Mouse (Mus musculus) spleen, adult 18-20 months (tissue): ENCODE measurements around the gene Pald1.

Experiments
- DNase-seq, 2 experiments: peaks; one replicate each; pipeline ENCODE4 v3.0.0; 2022; ENCODE audit warnings: mixed read lengths in 2 of 2

The Pald1 gene

DNA sequence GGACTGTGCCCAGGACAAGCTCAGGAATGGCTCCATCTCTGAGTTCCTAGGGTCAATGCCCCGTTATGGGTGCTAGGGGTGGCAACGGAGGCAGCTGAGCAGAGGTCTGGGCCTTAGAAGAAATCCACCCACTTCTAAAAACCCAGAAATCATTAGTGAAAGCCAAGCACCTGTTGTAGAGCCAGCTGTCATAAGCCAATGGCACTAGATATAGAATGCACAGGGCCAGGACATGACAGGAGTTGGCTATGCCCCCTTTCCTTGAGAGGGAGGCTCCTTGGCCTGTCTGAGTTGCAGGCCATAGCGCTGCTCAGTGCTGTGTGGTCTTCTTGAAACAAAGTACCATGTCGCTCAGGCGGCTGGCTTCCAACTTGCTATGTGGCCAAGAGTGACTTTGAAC lies 17.1 kb upstream of the Pald1 start:
- no peak for DNase-seq

DNA sequence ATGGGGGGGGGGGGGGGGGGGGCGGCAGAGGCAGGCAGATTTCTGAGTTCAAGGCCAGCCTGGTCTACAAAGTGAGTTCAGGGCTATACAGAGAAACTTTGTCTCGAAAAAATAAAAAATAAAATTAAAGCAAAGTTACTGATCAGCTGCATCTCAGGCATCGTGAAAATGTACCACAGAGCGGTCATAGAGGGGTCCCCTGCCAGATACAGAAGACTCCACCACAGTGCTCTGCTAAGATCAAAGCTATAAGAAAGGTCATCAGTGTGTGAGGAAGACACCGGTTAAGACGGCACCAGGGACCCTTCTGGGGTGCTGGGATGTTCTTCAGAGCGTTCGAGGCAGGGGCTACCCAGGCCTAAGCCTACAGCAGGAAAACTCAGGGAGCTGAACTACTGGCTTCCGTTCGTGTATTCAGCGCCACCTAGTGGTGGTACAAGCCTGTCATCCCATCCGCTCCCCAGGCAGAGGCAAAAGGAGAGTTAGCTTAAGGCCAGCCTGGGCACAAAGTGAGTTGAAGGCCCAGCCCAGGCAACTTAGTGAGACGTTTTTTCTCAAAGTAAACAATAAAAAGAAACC lies 15.9 kb upstream of the Pald1 start:
- DNase-seq = peak in 1 of 2 experiments; percentile 48

DNA sequence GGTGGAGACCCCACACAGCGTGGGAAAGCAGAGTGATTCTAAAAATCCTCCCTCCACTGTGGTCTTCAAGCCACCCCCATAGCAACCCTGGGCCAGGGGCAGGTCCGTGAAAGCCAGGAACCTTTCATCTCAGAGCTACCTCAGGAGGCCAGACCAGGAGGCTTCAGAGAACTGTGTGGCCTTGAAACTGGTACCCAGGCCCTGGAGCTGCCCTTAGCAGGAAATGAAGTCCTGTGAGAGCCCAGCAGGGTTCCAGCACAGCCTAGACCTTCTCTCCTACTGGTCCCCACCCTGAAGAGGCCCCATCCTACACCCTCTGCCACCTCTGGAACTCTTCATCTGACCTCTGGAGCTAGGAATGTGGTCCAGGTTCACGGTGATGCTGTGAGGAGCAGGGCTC lies 14.8 kb upstream of the Pald1 start:
- DNase-seq = no peak

DNA sequence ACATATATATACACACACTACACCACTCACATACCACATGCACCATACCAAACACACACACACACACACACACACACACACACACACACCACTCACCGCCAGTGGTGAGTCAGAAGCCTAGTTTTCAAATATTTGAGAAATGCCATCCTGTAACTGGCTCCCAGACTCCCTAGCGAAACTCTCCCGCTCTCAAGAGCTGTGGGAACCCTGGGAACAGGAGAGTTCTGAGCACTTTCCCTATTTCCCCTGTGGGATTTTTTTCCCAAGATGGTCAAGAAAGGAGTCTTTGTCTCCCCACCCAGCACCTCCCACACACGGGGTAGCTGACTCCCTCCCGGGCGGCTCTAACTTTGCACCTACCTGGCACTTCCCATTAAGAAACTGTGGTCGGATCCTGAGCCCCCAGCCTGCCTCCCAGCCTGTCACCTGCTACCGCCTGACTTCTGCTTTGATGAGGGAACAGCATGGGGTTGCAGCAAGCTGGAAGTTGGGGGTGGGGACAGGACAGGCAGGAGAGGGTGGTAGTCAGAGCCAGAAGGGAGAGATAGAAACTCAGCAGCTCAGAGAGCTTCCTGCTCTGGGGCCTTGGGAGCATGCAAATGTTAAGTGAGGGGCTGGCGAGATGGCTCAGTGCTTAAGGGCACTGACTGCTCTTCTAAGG lies 11.3 kb upstream of the Pald1 start:
- no peak for DNase-seq

DNA sequence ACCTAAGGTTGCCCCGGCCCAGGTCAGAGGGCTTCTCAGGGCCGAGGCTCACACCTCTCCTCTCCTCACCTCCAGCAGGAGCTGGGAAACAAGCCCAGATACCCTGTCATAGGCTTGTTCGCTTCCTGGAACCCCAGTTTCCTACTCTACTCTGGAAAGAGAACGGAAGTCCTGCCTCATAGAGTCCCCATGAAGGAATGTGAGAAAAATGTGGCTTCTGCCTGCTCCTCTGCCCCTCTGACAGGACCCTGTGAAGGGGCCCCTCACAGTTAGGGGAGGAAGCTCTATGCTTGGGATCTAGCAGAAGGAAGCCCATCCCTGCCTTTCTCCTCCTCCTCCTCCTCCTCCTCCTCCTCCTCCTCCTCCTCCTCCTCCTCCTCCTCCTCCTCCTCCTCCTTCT lies 9.3 kb upstream of the Pald1 start:
- DNase-seq = no peak

DNA sequence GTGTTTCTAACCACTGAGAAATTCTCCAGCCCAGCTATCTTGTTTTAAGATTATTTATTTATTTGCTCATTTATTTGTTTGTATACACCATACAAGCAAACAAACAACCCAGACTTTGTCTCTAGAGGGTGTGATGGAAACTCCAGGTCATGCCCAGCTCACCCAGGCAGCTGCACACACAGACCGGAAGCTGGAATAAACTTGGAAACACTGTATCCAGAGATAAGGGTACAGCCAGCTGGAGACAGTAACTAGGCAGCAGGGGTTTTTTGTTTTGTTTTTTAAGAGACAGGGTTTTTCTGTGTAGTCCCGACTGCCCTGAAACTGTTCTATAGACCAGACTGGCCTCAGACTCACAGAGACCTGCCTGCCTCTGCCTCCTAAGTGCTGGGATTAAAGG lies 6.8 kb upstream of the Pald1 start:
- no peak for DNase-seq

DNA sequence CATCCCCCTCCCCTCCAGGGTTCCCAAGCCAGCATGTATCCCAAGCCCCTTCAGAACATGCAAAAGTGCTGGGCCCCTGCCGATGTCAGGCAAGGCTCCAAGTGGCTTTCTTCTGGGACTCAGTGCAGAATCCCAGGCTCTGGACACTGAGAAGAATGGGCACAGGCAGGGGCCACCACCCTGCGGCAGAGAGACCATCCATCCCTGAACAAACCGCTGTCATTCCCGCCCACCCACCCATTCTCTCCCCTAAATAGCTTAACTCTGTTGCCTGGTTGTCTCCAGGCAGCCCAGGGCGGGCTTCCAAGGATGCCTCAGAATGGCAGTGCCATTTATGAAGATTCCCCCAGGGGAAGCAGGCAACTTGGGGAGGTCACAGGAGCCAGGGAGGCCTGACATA lies 5.7 kb upstream of the Pald1 start:
- DNase-seq = no peak

DNA sequence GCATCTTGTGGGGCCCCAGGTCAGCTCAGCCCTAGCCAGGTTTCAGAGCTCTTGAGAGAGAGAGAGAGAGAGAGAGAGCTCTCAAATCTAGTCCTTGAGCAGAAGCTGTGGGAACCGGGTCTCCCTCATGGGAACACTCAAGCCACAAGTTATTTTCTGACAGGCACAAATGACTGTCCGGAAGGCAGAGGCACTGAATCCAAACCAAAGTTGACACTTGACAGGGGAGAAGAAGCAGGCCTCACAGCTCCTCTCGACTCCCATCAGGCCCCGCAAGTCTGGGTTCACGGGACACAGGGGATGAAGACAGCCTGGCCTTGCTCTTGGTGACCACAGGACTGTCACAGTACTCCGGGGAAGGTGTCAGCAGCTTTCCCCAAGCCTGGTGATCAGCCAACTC lies 3.0 kb upstream of the Pald1 start:
- DNase-seq = no peak

DNA sequence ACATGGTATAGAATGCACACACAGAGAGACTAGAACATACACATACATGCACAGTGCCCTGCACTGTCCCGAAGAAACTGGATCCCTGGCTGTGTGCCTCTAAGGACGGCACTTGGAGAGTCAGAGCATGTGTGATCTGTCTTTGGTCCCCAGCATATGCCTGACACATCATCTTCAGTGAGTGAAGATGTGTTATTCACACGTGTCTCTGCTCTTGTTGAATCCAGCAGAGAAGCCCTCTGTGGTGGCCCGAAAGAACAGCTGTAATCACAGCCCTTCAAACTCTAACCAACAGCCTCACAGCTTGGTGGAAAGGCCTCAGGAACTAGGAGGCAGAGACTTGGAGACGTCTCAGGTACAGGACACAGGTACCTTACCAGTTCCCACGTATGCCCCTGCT lies 1.8 kb upstream of the Pald1 start:
- no peak for DNase-seq

DNA sequence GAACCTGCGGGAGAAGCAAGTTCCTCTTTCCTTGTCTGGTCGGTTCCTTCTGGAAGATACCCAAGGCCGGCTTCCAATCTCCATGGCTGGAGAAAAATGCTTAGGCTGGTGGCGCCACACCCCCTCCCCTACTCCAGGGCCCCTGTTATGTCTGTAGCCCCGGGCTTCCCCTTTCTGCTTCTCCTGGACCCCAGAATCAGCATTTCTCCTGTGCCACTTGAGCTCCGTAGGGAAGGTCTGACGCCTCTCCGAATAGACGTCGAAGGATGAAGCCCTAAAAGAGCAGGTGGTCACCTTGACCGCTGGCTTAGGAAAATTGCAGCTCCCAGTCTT lies 351 bp upstream of the Pald1 start:
- no peak for DNase-seq

DNA sequence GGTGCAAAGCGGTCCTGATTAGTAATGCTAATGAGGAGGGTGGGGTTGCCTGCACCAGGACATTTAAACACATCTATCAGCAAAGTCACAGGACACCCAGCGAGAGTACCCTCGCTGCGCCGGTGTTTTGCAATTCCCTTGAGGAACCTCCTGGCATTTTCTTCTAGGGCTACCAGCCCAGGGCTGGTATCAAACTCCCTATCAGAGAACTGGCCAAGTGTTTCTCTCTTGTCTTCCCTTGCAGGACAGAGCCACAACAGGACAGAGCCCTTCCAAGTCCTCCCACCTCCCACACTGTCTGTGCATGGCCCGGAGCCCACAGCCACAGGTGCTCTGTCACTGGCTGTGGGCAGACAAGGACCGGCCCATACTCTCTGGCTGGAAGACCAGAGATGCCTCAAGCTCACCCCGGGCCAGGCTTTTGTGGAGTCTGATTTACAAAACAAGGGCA lies 1.0 kb downstream of the Pald1 start:
- no peak for DNase-seq

DNA sequence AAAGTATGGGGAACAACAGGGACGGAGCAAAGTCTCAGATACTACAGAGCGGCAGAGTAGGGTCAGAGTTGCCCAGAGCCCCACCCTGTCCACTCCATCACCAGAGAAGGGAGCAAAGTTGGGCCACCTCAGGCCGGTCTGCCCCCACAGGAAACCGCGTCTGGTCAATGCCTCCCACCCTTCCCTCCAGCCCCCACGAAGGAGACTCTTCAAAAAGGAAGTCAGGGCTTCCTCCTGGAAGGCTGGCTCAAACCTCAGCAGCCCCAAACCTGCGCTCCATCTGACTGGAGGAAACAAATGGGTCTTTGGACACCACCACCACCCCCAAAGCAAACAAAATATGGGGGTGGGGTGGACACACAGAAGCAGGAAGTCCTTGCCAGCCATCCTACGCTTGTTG lies 1.5 kb downstream of the Pald1 start:
- no peak for DNase-seq

DNA sequence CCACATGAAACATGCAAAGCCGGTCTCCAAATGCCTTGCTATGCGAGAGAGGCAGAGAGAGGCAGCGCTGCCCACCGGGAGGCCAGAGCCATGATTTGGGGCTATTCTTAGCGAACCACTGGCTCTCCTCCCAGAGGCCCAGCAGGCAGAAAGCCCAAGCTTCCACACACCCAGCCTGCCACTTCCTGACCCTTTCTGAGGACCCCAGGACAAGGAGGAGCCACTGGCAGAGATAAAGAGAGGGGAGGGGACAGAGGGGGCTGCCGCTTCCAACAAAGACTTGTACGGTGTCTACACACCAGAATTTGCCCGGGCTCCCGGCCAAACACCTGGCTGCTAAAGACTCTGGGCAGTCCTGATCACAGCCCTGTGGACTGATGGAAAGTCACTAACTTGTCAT lies 3.1 kb downstream of the Pald1 start:
- DNase-seq = no peak

DNA sequence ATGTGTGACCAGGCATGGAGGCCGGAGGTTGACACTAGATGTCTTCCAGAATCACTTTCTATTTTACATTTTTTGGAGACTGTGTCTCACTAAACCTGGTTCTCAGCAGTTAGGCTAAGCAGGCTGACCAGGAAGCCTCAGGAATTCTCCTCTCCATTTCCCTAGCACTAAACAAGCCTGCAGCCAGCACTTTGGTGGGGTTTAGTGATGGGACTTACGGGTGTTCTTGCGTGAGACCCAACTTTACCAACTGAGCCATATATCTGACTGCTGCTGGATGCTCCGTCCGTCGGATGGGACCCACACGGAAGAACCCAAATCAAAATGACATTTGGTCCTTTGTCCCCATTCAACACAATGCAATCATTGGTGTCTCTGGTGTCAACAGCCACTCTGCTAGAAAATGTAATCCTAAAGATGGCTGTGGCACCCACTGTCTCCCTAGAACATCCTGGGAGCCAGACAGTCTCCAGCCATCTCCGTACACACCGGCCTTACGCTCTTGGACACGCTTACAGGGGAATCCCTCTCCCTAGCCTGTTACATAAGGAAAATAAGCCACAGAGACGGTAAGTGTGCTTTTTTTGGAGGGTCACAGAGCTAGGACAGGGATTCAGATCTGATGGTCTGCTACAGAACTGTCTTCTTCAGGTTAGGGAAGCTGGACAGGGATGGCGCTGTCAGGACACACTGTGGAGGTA lies 3.8 kb downstream of the Pald1 start:
- DNase-seq = no peak

DNA sequence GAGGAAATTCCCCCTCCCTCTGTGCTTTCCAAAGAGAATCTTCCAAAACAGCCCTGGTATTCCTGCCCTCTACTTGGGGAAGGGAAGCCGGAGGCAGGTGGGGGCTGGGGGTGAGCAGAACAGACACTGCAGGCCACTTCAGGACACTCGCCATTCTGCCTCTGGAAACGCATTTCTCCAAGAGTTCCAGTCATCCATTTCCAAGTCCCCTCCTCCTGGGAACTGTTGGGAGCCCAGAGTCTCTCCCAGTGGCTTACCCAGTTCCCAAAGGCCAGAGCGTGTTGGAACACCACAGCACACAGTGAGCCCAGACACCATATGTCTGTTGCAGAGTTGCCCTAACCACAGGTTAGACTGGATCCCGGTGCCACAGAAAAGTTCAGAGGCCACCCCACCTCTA lies 4.6 kb downstream of the Pald1 start:
- DNase-seq = no peak

DNA sequence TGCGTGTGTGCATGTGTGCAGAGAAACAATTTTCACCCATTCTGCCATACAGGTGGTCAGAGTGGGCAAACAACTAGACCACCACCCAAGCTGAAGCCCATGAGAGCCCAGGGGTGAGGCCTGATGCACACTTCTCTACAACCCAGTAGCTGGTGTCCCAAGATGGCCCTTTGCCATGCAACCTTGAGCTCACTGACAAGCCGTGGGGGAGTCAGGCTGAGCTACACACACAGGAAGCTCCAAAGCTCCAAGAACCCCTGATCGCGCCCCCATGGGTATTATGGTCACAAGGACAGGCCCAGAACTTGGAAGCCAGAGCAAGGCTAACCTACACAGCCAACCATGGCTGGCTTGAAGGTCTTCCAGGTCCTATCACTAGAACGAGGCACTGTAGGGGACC lies 5.3 kb downstream of the Pald1 start:
- DNase-seq = no peak

DNA sequence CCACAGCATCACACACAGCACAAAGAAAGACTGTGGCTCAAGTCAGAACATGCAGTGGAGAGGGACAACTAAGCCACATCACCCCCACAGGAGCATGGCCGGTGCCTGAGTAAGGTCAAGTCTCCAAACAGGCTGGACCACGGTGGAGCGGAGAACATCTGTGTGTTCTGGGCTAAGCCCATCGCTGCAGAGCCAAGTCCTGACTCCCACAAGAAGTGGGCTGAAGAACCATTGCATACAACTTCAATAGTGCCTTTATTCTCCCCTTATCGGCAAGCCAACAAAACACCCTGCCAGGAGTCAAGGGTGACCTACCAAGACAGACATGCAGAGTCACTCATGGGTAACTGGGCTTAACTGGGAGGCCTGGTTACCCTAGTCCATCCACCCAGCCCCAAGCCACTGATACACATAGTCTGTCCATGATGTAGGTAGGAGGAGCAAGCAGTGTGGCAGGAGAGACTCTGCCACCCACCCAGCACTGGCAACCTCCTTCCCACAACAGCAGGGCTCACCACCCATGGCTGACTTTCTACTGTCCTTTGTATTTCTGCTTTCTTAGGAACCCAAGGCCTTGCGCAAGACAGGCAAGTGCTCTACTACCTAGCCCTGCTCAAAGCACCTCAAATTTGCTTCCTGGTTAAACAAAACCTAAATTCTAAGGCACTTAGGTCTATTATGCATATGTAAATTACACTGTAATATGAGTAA lies 8.4 kb downstream of the Pald1 start:
- DNase-seq = no peak

DNA sequence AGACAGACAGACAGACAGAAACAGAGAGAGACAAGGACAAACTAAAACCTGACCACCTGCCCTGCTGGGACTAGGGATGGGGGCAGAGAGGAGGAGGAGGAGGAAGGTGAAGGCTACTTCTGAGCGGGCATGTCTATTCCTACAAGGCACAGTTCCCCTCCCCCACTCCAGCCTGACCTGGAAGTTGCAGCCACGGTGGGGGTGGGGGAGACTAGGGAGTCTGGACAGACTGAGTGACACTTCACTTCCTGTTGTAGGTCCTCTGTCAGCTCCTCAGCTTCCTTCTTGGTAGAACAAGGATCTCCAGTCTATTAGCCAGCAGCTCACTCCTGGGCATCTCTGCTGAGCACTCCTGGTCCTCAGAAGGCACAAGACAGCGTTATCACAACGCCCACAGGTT lies 9.3 kb downstream of the Pald1 start:
- peak in 1 of 2 experiments; percentile 28 for DNase-seq

DNA sequence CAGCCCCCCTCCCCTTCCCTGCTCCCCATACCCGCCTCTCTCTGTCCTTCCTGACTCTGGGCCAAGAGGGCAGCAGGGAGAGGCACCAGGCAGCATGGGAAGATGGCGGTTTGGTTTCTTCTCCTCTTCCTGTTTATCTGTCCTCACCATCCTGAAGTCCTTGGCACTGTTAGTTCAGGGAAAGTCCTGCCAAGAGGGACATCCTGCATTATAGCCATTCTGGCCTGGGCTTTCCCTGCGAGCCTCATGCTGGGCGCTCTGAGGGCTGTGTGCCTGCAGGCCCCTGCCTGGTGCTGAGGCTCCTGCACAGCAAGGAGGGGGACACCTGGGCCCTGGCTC lies 10.8 kb downstream of the Pald1 start:
- DNase-seq = no peak

DNA sequence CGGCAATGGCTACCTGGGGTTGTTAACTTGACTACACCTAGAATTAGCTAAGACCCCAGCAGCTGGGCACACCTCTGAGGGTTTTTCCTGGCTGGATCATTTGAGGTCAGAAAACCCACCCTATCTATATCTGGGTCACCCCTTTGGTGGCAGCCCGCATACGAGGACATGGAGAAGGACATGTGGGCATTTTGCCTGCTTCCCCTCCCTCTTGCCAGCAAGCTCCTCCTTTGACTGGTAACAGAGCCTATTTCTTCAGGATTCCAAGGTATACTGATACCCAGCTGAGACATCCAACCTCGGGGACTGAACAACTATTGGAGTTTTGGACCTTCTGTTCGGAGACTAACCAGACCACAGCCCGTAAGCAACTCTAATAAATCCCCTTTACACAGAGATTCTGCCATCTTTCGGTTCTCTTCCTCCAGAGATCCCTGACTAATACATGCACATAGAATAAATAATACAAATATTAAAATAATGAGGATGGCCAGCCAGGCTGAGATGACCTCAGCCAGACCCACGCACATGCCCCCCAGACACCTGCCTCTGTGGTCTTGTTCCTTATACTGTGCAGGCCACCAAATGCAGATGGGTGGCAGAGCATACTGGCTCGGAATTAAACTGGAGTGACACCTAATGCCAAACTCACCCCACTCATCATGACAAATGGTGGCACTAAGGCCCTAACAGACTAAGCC lies 11.3 kb downstream of the Pald1 start:
- no peak for DNase-seq

DNA sequence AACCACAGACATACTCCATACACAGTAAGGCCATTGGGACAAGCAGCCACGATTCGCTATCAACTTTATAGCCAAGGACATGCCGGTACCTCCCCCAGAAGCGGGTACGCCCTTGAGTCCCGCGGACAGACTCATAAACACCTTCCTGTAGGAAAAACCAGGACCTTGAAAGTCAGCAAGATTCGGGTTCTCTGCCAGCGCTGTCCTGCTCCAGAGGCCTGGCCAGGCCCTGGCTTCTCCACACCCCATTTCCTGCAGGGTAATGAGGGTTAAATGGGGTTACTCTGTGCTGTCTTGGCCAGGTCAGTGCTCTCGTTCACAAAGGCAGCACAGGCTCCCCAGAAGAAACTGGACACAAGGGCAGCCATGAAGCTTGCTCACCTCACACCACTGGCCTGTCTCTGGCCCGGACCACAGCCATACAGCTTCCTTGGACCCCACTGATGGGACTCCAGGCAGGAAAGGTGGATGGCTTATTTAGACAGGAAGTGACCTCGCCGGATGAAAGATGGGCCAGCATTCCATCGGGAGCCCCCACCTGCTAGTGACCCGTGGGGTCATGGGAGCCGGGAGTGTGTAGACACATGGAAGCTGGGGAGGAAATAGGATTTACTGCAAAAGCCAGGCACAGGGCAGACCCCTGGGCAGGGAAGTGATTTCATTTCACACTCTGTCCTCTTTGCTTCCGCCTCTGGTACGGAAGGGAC lies 12.9 kb downstream of the Pald1 start:
- no peak for DNase-seq

DNA sequence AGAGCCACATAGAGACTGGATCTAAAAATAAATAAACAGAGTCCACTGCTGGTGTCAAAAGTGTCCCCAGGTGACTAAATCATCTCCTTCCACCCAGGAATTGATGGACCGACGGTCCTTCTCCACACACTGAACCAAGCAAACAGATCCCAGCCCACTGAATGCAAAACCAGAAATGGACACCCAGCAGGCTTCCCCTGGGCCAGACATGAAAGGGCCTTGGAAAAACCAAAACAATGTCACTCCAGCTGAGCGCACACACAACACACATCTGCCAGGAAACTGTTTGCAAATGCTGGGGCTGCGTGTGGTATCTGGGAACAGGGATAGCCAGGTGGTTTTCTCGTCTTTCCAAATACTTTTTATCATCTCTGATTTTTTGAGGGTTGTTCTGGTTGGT lies 13.6 kb downstream of the Pald1 start:
- no peak for DNase-seq

DNA sequence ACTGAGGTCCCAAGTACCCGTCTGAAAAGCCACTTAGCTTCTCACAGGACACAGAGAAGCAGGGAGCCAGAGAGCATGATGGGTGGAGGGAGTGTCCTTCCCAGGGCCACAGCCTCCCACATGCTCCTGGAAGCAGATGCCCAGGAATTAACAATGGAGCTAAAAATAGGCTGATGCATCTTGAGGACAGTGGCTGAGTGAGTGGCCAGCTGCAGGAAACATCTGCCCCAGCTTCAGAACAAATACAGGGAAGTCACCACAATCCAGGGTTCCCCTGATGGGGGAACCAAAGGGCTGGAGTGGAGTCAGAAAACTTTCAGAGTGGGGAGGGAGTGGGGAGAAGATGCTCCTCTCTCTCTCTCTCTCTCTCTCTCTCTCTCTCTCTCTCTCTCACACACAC lies 17.4 kb downstream of the Pald1 start:
- no peak for DNase-seq
